Mouse (Mus musculus) MEL (cell line): ENCODE results near the gene Irf3. TPM values are rescaled to one million over a fixed set of nuclear protein-coding genes. Genes with fewer than 3 reads are reported as not detected.

Experiments used
- DNase-seq: peaks from one replicate; pipeline ENCODE4 v3.0.0; 2011; ENCODE audit warnings: low read depth, low spot score
- H3K27ac ChIP-seq: 2 replicates; pipeline ENCODE4 v1.5.1; 2012; ENCODE audit warnings: low read depth, mild to moderate bottlenecking, control low read depth, low read length, moderate library complexity; ENCODE audit not compliant: control insufficient read depth
- H3K27me3 ChIP-seq, 2 experiments: fragments of 150-350 bp in 1 of 2; sonication (generic) in 1 of 2; 2 replicates each; pipeline ENCODE4 v1.6.1; 2012; ENCODE audit warnings: low read length in 2 of 2, mild to moderate bottlenecking in 2 of 2, improper control_type of control experiment in 1 of 2, moderate library complexity in 1 of 2; ENCODE audit not compliant: insufficient read depth in 2 of 2, control insufficient read depth in 1 of 2
- H3K36me3 ChIP-seq, 2 experiments: 2 replicates each; pipeline ENCODE4 v1.6.1; 2012 to 2014; ENCODE audit warnings: low read length in 2 of 2, improper control_type of control experiment in 1 of 2, inconsistent platforms in 1 of 2, mild to moderate bottlenecking in 1 of 2; ENCODE audit not compliant: insufficient read depth in 2 of 2, control insufficient read depth in 1 of 2
- H3K4me1 ChIP-seq, 2 experiments: fragments of 150-350 bp in 1 of 2; sonication (generic) in 1 of 2; 2 replicates each; pipeline ENCODE4 v1.6.1; 2012; ENCODE audit warnings: low read length in 2 of 2, improper control_type of control experiment in 1 of 2, mild to moderate bottlenecking in 1 of 2; ENCODE audit not compliant: insufficient read depth in 2 of 2, control insufficient read depth in 1 of 2
- H3K4me3 ChIP-seq, 2 experiments: fragments of 150-350 bp in 1 of 2; sonication (generic) in 1 of 2; 2 replicates each; pipeline ENCODE4 v1.5.1; 2012; ENCODE audit warnings: low read depth in 2 of 2, low read length in 2 of 2, mild to moderate bottlenecking in 2 of 2, moderate library complexity in 2 of 2, control low read depth in 1 of 2, improper control_type of control experiment in 1 of 2; ENCODE audit not compliant: control insufficient read depth in 1 of 2, insufficient read depth in 1 of 2
- H3K79me2 ChIP-seq: 2 replicates; pipeline ENCODE4 v1.6.1; 2012; ENCODE audit warnings: mild to moderate bottlenecking, low read length, moderate library complexity; ENCODE audit not compliant: control insufficient read depth, poor library complexity, insufficient read depth
- H3K9ac ChIP-seq: 2 replicates; pipeline ENCODE4 v1.6.1; 2012; ENCODE audit warnings: low read depth, mild to moderate bottlenecking, control low read depth, low read length, moderate library complexity; ENCODE audit not compliant: control insufficient read depth, poor library complexity, severe bottlenecking
- H3K9me3 ChIP-seq: fragments of 150-350 bp; sonication (generic); replicated peaks from 2 replicates; pipeline ENCODE4 v1.6.1; 2012; ENCODE audit warnings: mild to moderate bottlenecking, low read length, improper control_type of control experiment, moderate library complexity; ENCODE audit not compliant: insufficient read depth
- BHLHE40 ChIP-seq: IDR thresholded peaks from 2 replicates; pipeline ENCODE4 v1.6.1; 2012; ENCODE audit warnings: low read depth, mild to moderate bottlenecking, inconsistent platforms, low read length, improper control_type of control experiment, borderline replicate concordance
- CTCF ChIP-seq, 3 experiments: IDR thresholded peaks in 2 of 3; conservative IDR thresholded peaks in 1 of 3; 2 replicates each; pipeline ENCODE4 v1.5.1; 2011 to 2012; ENCODE audit warnings: low read length in 3 of 3, low read depth in 2 of 3, mild to moderate bottlenecking in 2 of 3, improper control_type of control experiment in 1 of 3, inconsistent platforms in 1 of 3, mixed read lengths in 1 of 3, moderate library complexity in 1 of 3; ENCODE audit not compliant: control insufficient read depth in 1 of 3, insufficient read depth in 1 of 3, poor library complexity in 1 of 3, severe bottlenecking in 1 of 3
- ETS1 ChIP-seq: IDR thresholded peaks from 2 replicates; pipeline ENCODE4 v1.6.1; 2012; ENCODE audit warnings: low read depth, mild to moderate bottlenecking, inconsistent platforms, low read length, improper control_type of control experiment, moderate library complexity
- GABPA ChIP-seq: IDR thresholded peaks from 2 replicates; pipeline ENCODE4 v1.6.1; 2012; ENCODE audit warnings: low read depth, mild to moderate bottlenecking, inconsistent platforms, low read length, improper control_type of control experiment, moderate library complexity
- HCFC1 ChIP-seq: IDR thresholded peaks from 2 replicates; pipeline ENCODE4 v1.6.1; 2012; ENCODE audit warnings: low read depth, mild to moderate bottlenecking, inconsistent platforms, low read length, improper control_type of control experiment, moderate library complexity
- MXI1 ChIP-seq: IDR thresholded peaks from 2 replicates; pipeline ENCODE4 v1.6.1; 2011; ENCODE audit warnings: mild to moderate bottlenecking, low read depth, low read length, improper control_type of control experiment
- NRF1 ChIP-seq: IDR thresholded peaks from 2 replicates; pipeline ENCODE4 v1.6.1; 2014; ENCODE audit warnings: low read depth, mild to moderate bottlenecking, inconsistent platforms, low read length, improper control_type of control experiment, moderate library complexity; ENCODE audit not compliant: poor library complexity, insufficient read depth, severe bottlenecking
- POLR2A ChIP-seq, 2 experiments: IDR thresholded peaks; 2 replicates each; pipeline ENCODE4 v1.6.1; 2011 to 2012; ENCODE audit warnings: low read length in 2 of 2, mild to moderate bottlenecking in 2 of 2, control low read depth in 1 of 2, improper control_type of control experiment in 1 of 2, low read depth in 1 of 2, moderate library complexity in 1 of 2; ENCODE audit not compliant: control insufficient read depth in 1 of 2, insufficient read depth in 1 of 2, poor library complexity in 1 of 2
- POLR2AphosphoS2 ChIP-seq: IDR thresholded peaks from 2 replicates; pipeline ENCODE4 v1.6.1; 2011; ENCODE audit warnings: low read length, improper control_type of control experiment
- POLR2AphosphoS5 ChIP-seq: IDR thresholded peaks from 2 replicates; pipeline ENCODE4 v1.6.1; 2012; ENCODE audit warnings: low read depth, borderline replicate concordance, mild to moderate bottlenecking, inconsistent platforms, low read length, moderate library complexity, mixed read lengths
- RAD21 ChIP-seq: IDR thresholded peaks from 2 replicates; pipeline ENCODE4 v1.6.1; 2011; ENCODE audit warnings: mild to moderate bottlenecking, low read depth, low read length, improper control_type of control experiment
- RCOR1 ChIP-seq: IDR thresholded peaks from 2 replicates; pipeline ENCODE4 v1.6.1; 2012; ENCODE audit warnings: low read depth, mild to moderate bottlenecking, inconsistent platforms, low read length, improper control_type of control experiment
- SIN3A ChIP-seq: IDR thresholded peaks from 2 replicates; pipeline ENCODE4 v1.6.1; 2012; ENCODE audit warnings: low read length, improper control_type of control experiment, inconsistent platforms
- TBP ChIP-seq: IDR thresholded peaks from 2 replicates; pipeline ENCODE4 v1.8.0; 2011; ENCODE audit warnings: low read depth, low read length, improper control_type of control experiment
- ZC3H11A ChIP-seq: IDR thresholded peaks from 2 replicates; pipeline ENCODE4 v1.6.1; 2012; ENCODE audit warnings: low read depth, mild to moderate bottlenecking, inconsistent platforms, low read length, improper control_type of control experiment
- ZMIZ1 ChIP-seq: IDR thresholded peaks from 2 replicates; pipeline ENCODE4 v1.6.1; 2012; ENCODE audit warnings: low read depth, mild to moderate bottlenecking, inconsistent platforms, low read length, improper control_type of control experiment, moderate library complexity
- polyA plus RNA-seq, 2 experiments: library from polyadenylated mRNA; stranded (reverse) in 1 of 2; unstranded in 1 of 2; fragments of >175 nt in 1 of 2; fragments of >200 nt in 1 of 2; gene quantifications; 2 replicates each; pipeline versions ENCODE4 v1.2.1 to v1.2.4; 2012; ENCODE audit warnings: low replicate concordance in 2 of 2, low read depth in 1 of 2; ENCODE audit not compliant: insufficient read length in 2 of 2, insufficient read depth in 1 of 2, missing spikeins in 1 of 2
- total RNA-seq: library from RNA; depleted of rRNA; stranded (reverse); fragments of 300-350 nt; gene quantifications from 2 replicates; pipeline ENCODE4 v1.2.3, GENCODE M21; 2012

The Irf3 gene
- total and polyA plus RNA-seq, 3 experiments = 82.1 to 83.4 TPM; not detected in 1

- Histone ChIP-seq H3K27ac (no peak overlapping the region), H3K27me3 (no peaks in the 10 kb centered on the region), H3K36me3 (peaks cover 1 to 7% of the 10 kb centered on the region in 2 experiments; a peak in 3 of 4 replicates), H3K9me3 (no peaks in the 10 kb centered on the region), H3K4me1 (no peaks in the 10 kb centered on the region), H3K79me2 (peaks cover 20% of the 10 kb centered on the region), H3K9ac (no peak overlapping the region), H3K4me3 (no peak overlapping the region)
- TF ChIP-seq ZMIZ1 (peak; percentile 68; the same call in 1 of the 2 replicates), POLR2AphosphoS5 (no peak)
- DNase-seq = no peak
These were observed 5.0 kb downstream of the Irf3 start for GRCm38 (mm10) chr7:45002440-45002839.

DNA sequence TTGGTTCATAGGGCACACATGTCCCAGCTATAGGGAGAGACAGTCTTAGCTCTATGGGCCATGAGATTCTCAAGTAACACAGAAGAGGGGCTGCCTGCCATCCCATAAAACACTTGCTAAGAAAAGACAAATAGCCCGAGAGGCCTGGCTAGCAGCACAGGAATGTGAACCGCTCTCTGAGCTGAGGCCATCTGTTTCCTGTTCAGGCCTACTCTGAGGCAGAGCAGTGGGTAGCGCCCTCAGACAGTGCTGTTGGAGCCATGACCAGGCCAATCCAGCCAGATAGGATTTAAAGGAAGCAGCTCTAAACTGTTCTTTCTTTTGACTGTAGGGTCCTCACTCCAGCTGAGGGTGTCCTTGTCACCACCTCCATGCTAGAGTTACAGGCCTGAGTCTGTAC, 7.1 kb downstream of the Irf3 start:
- H3K9me3 ChIP-seq = no peaks in the 10 kb centered on the region
- no peak overlapping the region for H3K4me3 ChIP-seq
- H3K9ac ChIP-seq = no peak overlapping the region
- no peaks in the 10 kb centered on the region for H3K4me1 ChIP-seq
- no peak for TF ChIP-seq HCFC1
- no peak for TF ChIP-seq ZMIZ1
- no peak for TF ChIP-seq RCOR1
- TF ChIP-seq ZC3H11A = no peak
- no peak for TF ChIP-seq RAD21
- no peak for TF ChIP-seq ETS1
- TF ChIP-seq SIN3A = no peak
- no peak for TF ChIP-seq GABPA
- no peak for TF ChIP-seq POLR2AphosphoS2
- no peak for TF ChIP-seq TBP
- no peak for TF ChIP-seq CTCF (IDR thresholded peaks at IDR 0.05 in 2 of 3, conservative IDR thresholded peaks at IDR 0.05 in 1 of 3; ENCODE audit: control insufficient read depth in 1 of 3, insufficient read depth in 1 of 3, low read depth in 2 of 3, low read length in 3 of 3, poor library complexity in 1 of 3, severe bottlenecking in 1 of 3)
- TF ChIP-seq MXI1 = no peak
- TF ChIP-seq NRF1 = no peak
- peaks cover 4% of the 10 kb centered on the region for H3K79me2 ChIP-seq
- H3K27me3 ChIP-seq = no peaks in the 10 kb centered on the region
- peaks cover 1 to 3% of the 10 kb centered on the region in 2 experiments; a peak in 3 of 4 replicates for H3K36me3 ChIP-seq
- H3K27ac ChIP-seq = no peak overlapping the region
- DNase-seq = no peak

GRCm38 (mm10) chr7:45005321-45005992, 8.0 kb downstream of the Irf3 start:
- H3K27ac ChIP-seq = no peak overlapping the region
- H3K79me2 ChIP-seq = no peaks in the 10 kb centered on the region
- H3K4me1 ChIP-seq = no peaks in the 10 kb centered on the region
- H3K9me3 ChIP-seq = no peaks in the 10 kb centered on the region
- H3K9ac ChIP-seq = no peak overlapping the region
- peaks cover 0 to 3% of the 10 kb centered on the region in 2 experiments; a peak in 2 of 4 replicates for H3K36me3 ChIP-seq
- TF ChIP-seq POLR2A (IDR thresholded peaks at IDR 0.05; ENCODE audit: control insufficient read depth in 1 of 2, insufficient read depth in 1 of 2, low read depth in 1 of 2, low read length in 2 of 2, poor library complexity in 1 of 2) (no peak; a peak in 1 of 4 replicates), HCFC1 (peak; percentile 71), BHLHE40 (no peak), POLR2AphosphoS5 (no peak)
- H3K27me3 ChIP-seq = no peaks in the 10 kb centered on the region
- no peak for DNase-seq
- no peak overlapping the region for H3K4me3 ChIP-seq
